Mouse (Mus musculus) neural tube, embryonic 13.5 days (tissue): ENCODE measurements at regions not wholly inside any gene's neighbourhood (a gene's known extent, or its start where the extent isn't known, plus 50 kb on each side); places are given as distances from the start of the nearest gene placed in this dataset.

Experiments
- ATAC-seq: fragments of 200-750 bp; cut with Nextera tagmentation; 2 replicates; pipeline ENCODE4 v1.8.0; 2017; ENCODE audit warnings: low read depth, mild to moderate bottlenecking, moderate TSS enrichment, moderate library complexity
- H3K27ac ChIP-seq: fragments of 300-500 bp; sonication (generic); replicated peaks from 2 replicates; pipeline ENCODE4 v1.5.1; 2015; ENCODE audit warnings: moderate library complexity, mild to moderate bottlenecking, inconsistent platforms
- H3K27me3 ChIP-seq: fragments of 300-500 bp; sonication (generic); 2 replicates; pipeline ENCODE4 v1.6.1; 2015; ENCODE audit warnings: mild to moderate bottlenecking, inconsistent platforms
- H3K36me3 ChIP-seq: fragments of 300-500 bp; sonication (generic); 2 replicates; pipeline ENCODE4 v1.6.1; 2015; ENCODE audit warnings: mild to moderate bottlenecking, inconsistent platforms
- H3K4me1 ChIP-seq: fragments of 300-500 bp; sonication (generic); replicated peaks from 2 replicates; pipeline ENCODE4 v1.6.1; 2015; ENCODE audit warnings: inconsistent platforms
- H3K4me2 ChIP-seq: fragments of 300-500 bp; sonication (generic); 2 replicates; pipeline ENCODE4 v1.6.1; 2015; ENCODE audit warnings: inconsistent platforms, mild to moderate bottlenecking, moderate library complexity
- H3K4me3 ChIP-seq: fragments of 300-500 bp; sonication (generic); 2 replicates; pipeline ENCODE4 v1.5.1; 2015; ENCODE audit warnings: mild to moderate bottlenecking, inconsistent platforms
- H3K9ac ChIP-seq: fragments of 300-500 bp; sonication (generic); 2 replicates; pipeline ENCODE4 v1.6.1; 2015; ENCODE audit warnings: moderate library complexity, mild to moderate bottlenecking, inconsistent platforms
- H3K9me3 ChIP-seq: fragments of 300-500 bp; sonication (generic); 2 replicates; pipeline ENCODE4 v1.6.1; 2016; ENCODE audit warnings: inconsistent platforms
- WGBS: fragments of 180-500 bp; shearing (Covaris S2); methylation state at CpG from one replicate; pipeline ENCODE4 v1.1.7; 2015; 5-methylcytosine and 5-hydroxymethylcytosine counted together

DNA sequence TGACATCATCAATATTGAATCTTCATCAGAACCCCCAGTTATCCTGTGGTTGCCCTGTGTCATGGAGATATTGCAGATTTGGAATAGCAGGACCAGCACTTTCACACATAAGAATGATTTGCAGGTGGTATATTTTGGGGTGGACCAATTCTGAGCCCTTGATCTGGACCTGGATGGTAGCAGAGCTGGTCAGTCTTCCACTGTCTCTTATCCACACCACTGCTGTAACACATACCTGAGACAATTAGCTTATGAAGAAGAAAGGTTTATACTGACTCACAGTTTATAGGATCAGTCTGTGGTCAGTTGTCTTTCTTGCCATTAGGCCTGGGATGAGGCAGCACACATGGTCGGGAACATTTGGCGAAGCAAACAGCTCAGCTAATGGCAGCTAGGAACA, 55.1 kb upstream of the Ltbp1 start:
- no peak overlapping the region for H3K4me3 ChIP-seq
- no peak overlapping the region for H3K9ac ChIP-seq
- H3K27ac ChIP-seq, result no peak overlapping the region
- 93% methylated on average over 2 of the region's 2 CpGs for WGBS
- no peak overlapping the region for H3K4me2 ChIP-seq
- H3K36me3 ChIP-seq, result no peaks in the 10 kb centered on the region
- no peak for ATAC-seq
- H3K4me1 ChIP-seq, result no peaks in the 10 kb centered on the region
- 0 out of 2 replicates have a peak, but pooled peaks cover 4% of the 10 kb centered on the region for H3K9me3 ChIP-seq
- no peaks in the 10 kb centered on the region for H3K27me3 ChIP-seq

DNA sequence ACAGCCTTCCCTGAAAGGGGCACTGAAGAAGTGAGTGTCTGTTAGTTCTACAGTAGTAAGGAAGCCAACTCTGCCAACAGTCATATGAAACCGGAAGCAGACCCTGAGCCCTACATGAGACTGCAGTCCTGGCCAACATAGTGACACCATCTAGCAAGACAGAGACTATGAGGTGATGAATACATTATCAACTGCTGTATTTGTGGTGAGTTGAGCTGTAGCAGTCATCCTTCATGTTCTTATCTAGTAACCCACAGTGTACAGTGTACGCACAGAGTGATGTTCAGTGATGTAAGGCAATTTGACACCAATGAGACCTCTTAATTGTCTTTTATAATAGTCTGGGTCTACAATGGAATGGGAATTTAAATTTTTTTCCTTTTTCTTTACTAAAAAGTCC, 50.4 kb upstream of the Ltbp1 start:
- no peak overlapping the region for H3K9ac ChIP-seq
- no peak overlapping the region for H3K4me3 ChIP-seq
- H3K4me1 ChIP-seq, result peaks cover 8% of the 10 kb centered on the region
- H3K27ac ChIP-seq, result no peak overlapping the region
- no peaks in the 10 kb centered on the region for H3K36me3 ChIP-seq
- H3K4me2 ChIP-seq, result no peak overlapping the region
- no peaks in the 10 kb centered on the region for H3K27me3 ChIP-seq
- WGBS, result 96% methylated on average over 2 of the region's 2 CpGs
- no peak for ATAC-seq
- 0 out of 2 replicates have a peak, but pooled peaks cover 4% of the 10 kb centered on the region for H3K9me3 ChIP-seq
